ENCODE assay signal across 10 mouse cellular contexts in the genomic region with DNA sequence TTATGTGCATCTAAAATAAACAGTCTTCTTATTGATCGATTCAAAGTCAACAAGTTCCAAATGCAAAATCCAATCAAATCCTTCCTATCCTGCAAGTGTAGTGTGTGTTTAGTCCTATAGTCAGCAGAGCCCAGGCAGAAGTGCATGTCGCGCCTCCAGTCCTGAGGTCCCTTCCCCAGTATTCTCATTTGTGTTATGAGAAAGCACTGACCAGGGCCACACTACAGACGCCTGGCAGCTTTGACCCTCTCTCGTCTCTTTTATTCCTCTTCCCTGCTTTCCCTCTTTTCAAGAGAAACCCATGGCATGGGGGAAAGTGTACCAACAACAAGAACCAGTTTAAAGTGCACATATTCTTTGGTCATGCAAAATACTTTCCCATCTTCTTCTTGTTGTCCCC. TPM values are rescaled to one million over a fixed set of nuclear protein-coding genes. Genes with fewer than 3 reads are reported as not detected.
A peak's percentile ranks its signal among the peaks of the same experiment; 100 is the strongest.
DNase-seq lines count a peak whose midpoint lies in the region; ATAC-seq and TF ChIP-seq lines count a peak whose summit lies in the region.
"Had no signal": no experiment of that assay in that cellular context is flagged by ENCODE, and none has a peak within 500 bp of the region (broad histone marks: within the 10 kb centered on the region; RNA-seq: fewer than 3 reads in every experiment).

No protein-coding gene starts in this region.

- intact Hi-C loops in gastrocnemius, postnatal 36 days (cut with DNase I) = no loop called here
- intact Hi-C loops in gastrocnemius, postnatal 14 days (cut with DNase I; ENCODE audit: low total_unique reads) = no loop called here

- H3K9me3 ChIP-seq in hindbrain, embryonic 12.5 days (replicated peaks) = no peaks in the 10 kb centered on the region
- H3K9me3 ChIP-seq in liver, embryonic 15.5 days (replicated peaks) = no peaks in the 10 kb centered on the region

- H3K27ac ChIP-seq in hindbrain, embryonic 12.5 days = peak overlapping the region; percentile 75
- no peak overlapping the region for H3K27ac ChIP-seq in liver, embryonic 15.5 days (replicated peaks)
- no peak overlapping the region for H3K27ac ChIP-seq in thymus, adult 2 months (ENCODE audit: control insufficient read depth, insufficient read depth, low read length)

- 12% methylated on average over 5 of the region's 5 CpGs for WGBS in hindbrain, embryonic 12.5 days
- 42% methylated on average over 5 of the region's 5 CpGs for WGBS in liver, embryonic 15.5 days (ENCODE audit: insufficient replicate concordance)
- WGBS in thymus, adult 2 months = 88% methylated on average over 5 of the region's 5 CpGs

- H3K9ac ChIP-seq in hindbrain, embryonic 12.5 days = peak overlapping the region; percentile 42
- no peak overlapping the region for H3K9ac ChIP-seq in liver, embryonic 15.5 days

- H3K27me3 ChIP-seq in hindbrain, embryonic 12.5 days = no peaks in the 10 kb centered on the region
- H3K27me3 ChIP-seq in liver, embryonic 15.5 days = peaks cover 31% of the 10 kb centered on the region
- no peaks in the 10 kb centered on the region; the same call in 1 of the 2 replicates for H3K27me3 ChIP-seq in thymus, adult 2 months (ENCODE audit: control insufficient read depth, insufficient read depth, low read length)

- no peak for ATAC-seq in hindbrain, embryonic 12.5 days (ENCODE audit: low FRiP score)
- ATAC-seq in liver, embryonic 15.5 days (ENCODE audit: insufficient read depth) = no peak

- no peaks in the 10 kb centered on the region for H3K36me3 ChIP-seq in hindbrain, embryonic 12.5 days
- H3K36me3 ChIP-seq in liver, embryonic 15.5 days (replicated peaks) = no peaks in the 10 kb centered on the region
- no peaks in the 10 kb centered on the region for H3K36me3 ChIP-seq in thymus, adult 2 months (ENCODE audit: control insufficient read depth, insufficient read depth, low read length)

- H3K4me2 ChIP-seq in hindbrain, embryonic 12.5 days (replicated peaks) = peak overlapping the region; percentile 79
- peak overlapping the region; percentile 37; the same call in 1 of the 2 replicates for H3K4me2 ChIP-seq in liver, embryonic 15.5 days

- DNase-seq in NIH3T3 (ENCODE audit: low read depth) = peak; percentile 54
- DNase-seq in embryo, embryonic 10.5 days (ENCODE audit: low spot score) = peak; percentile 60
- DNase-seq in thymus, adult 2 months = no peak
- DNase-seq in gastrocnemius, postnatal 36 days = no peak
- no peak for DNase-seq in Muller cell, postnatal 12 days (ENCODE audit: inconsistent ontology term)
- DNase-seq in gastrocnemius, postnatal 14 days = no peak

- no peak for TF ChIP-seq POLR2A in thymus, adult 2 months (IDR thresholded peaks at IDR 0.05; ENCODE audit: control insufficient read depth, extremely low read depth, insufficient read depth, low read length, poor library complexity)

- peak overlapping the region; percentile 34 for H3K4me3 ChIP-seq in hindbrain, embryonic 12.5 days
- H3K4me3 ChIP-seq in liver, embryonic 15.5 days (replicated peaks) = peak overlapping the region; percentile 14; the same call in 1 of the 2 replicates
- H3K4me3 ChIP-seq in thymus, adult 2 months (ENCODE audit: control insufficient read depth, insufficient read depth, low read length) = no peak overlapping the region
- H3K4me3 ChIP-seq: erythroblast, embryonic 14.5 days; megakaryocyte, embryonic 14.5 days had no signal

- TF ChIP-seq CTCF in thymus, adult 2 months (IDR thresholded peaks at IDR 0.05; ENCODE audit: borderline replicate concordance, control insufficient read depth, extremely low read depth, insufficient read depth, low read length, poor library complexity) = no peak

- H3K4me1 ChIP-seq in hindbrain, embryonic 12.5 days = peaks cover 26% of the 10 kb centered on the region
- H3K4me1 ChIP-seq in liver, embryonic 15.5 days (replicated peaks) = no peaks in the 10 kb centered on the region
- H3K4me1 ChIP-seq in thymus, adult 2 months (replicated peaks; ENCODE audit: control insufficient read depth, insufficient read depth, low read length) = no peaks in the 10 kb centered on the region

RNA-seq across cellular contexts. Expression of a gene that starts 2.3 kb away (rescaled TPM):
- 13.3 and 14.5 TPM in 2 replicates for polyA plus RNA-seq in hindbrain, embryonic 12.5 days (2016; fragmentation: Nextera tagmentation; extraction: Ambion mirVana)
- 2.2 and 2.8 TPM in 2 replicates for polyA plus RNA-seq in liver, embryonic 15.5 days (2015; fragmentation: Nextera tagmentation; extraction: Ambion mirVana)
- polyA plus RNA-seq in thymus, adult 2 months (2012; rRNA removed) = 0.04 and 0.20 TPM in 2 replicates
- total RNA-seq in gastrocnemius, postnatal 36 days (2021) = 1 to 10 TPM in 1 of 2 experiments, under 1 TPM in 1; 0.62 to 2.3 TPM
- 1 to 10 TPM in 1 of 2 experiments, under 1 TPM in 1; 0.95 to 2.6 TPM for total RNA-seq in gastrocnemius, postnatal 14 days (2021)
- polyA plus RNA-seq: erythroblast, embryonic 14.5 days had no signal

Comparison
In these comparisons a context has a peak if more than half of its experiments do, and no peak if none do; other contexts are left out.
1. DNase-seq: peak in NIH3T3 (single experiment) and embryo, embryonic 10.5 days (single experiment); none in thymus, adult 2 months (single experiment), gastrocnemius, postnatal 36 days (0 of 2), Muller cell, postnatal 12 days (single experiment) and gastrocnemius, postnatal 14 days (single experiment).